Mouse (Mus musculus) lung, adult 10 weeks (tissue): Measurements from ENCODE around the gene S100g. TPM values are rescaled to one million over a fixed set of nuclear protein-coding genes. Genes with fewer than 3 reads are reported as not detected.

ENCODE experiments used
- polyA plus RNA-seq: library from polyadenylated mRNA; stranded (reverse); fragments of 350-450 nt; fragmentation: Illumina TruSeq; extraction: RNeasy Lipid Tissue Mini Kit (QIAGEN cat#74804); gene quantifications from one replicate; pipeline ENCODE4 v1.2.3, GENCODE M21; 2014; ENCODE audit warnings: low read depth, low replicate concordance; ENCODE audit not compliant: insufficient read depth

The S100g gene
- 379 TPM for polyA plus RNA-seq

DNA sequence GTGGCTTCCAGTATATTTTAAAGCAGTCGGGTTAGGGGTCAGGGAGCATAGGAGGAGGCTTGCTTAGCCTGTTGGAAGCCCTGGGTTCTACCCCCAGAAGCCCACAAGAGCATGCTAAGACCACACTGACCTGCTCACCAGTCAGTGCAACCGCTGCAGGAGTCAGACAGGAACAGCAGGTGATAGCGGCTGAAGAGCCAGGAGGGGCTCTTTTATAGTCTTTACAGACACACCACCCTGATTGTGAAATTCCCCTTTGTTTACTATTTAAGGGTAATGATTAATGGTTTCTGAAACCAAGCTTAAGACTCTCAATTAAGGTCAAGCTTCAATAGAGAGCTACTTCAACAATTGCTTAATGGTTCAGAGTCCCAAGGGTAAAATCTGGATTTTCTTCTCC is at the start of gene S100g:
S100g (minus strand) TSS at position 217 of the 400 bp plus-strand sequence.

Other genes with a start within 250 kb of the S100g start
- 87.0 TPM for gene Rbbp7, start 204.2 kb downstream of the S100g start, polyA plus RNA-seq
- gene Txlng, start 135.1 kb downstream of the S100g start, polyA plus RNA-seq, result 8.5 TPM
- 37.1 TPM for gene Syap1, start 76.2 kb downstream of the S100g start, polyA plus RNA-seq
- 39.0 TPM for gene Ctps2, start 63.4 kb downstream of the S100g start, polyA plus RNA-seq